Mouse (Mus musculus): ENCODE measurements around the gene Dido1.

Gene Dido1

DNA sequence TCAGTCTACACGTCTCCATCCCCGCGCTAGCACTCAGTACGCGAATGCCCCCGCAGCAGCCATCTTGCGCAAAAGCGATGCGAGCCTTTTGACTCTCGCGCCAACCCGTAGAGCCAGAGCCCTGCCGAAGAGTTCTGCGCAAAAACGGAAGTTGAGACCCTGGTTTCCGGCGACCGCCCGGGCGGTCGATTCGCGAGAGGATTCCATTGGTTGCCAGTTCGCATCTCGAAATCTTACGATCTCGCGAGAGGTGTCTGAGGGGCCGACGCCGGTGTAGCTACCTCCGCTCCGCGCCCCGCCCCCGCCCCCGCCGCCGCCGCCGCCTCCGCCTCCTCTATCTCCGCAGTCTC is at the start of gene Dido1, which contains the start of gene Gid8:
Gene Dido1 (minus strand): TSS at position 77 of the 350 bp plus-strand sequence.
Gene Gid8 (plus strand): TSS at position 195 of the 350 bp plus-strand sequence.
- H3K27me3 ChIP-seq (ENCODE audit: insufficient read depth, low read length), result no peaks in the 10 kb centered on the region
- peak within 1 kb of the TSS; percentile 99 for H3K4me3 ChIP-seq (replicated peaks; ENCODE audit: low read length)
- TF ChIP-seq NANOG (IDR thresholded peaks at IDR 0.05; ENCODE audit: borderline replicate concordance, low read length) (no peak), CTCF (conservative IDR thresholded peaks at IDR 0.05; ENCODE audit: low read length) (no peak), POU5F1 (IDR thresholded peaks at IDR 0.05; ENCODE audit: borderline replicate concordance, low read length) (no peak)
- H3K36me3 ChIP-seq (ENCODE audit: insufficient read depth, low read length), result peaks cover 63% of the 10 kb centered on the region
- H3K9me3 ChIP-seq (ENCODE audit: low read length), result no peaks in the 10 kb centered on the region
- peaks cover 59% of the 10 kb centered on the region for H3K4me1 ChIP-seq (replicated peaks; ENCODE audit: low read depth, low read length)

GRCm38 (mm10) chr2:180758513-180759263 is 48.9 kb upstream of the Dido1 start:
- no peaks in the 10 kb centered on the region for H3K9me3 ChIP-seq (ENCODE audit: low read length)
- H3K27me3 ChIP-seq (ENCODE audit: insufficient read depth, low read length), result peaks cover 55% of the 10 kb centered on the region
- no peak overlapping the region for H3K4me3 ChIP-seq (replicated peaks; ENCODE audit: low read length)
- peaks cover 12% of the 10 kb centered on the region for H3K4me1 ChIP-seq (replicated peaks; ENCODE audit: low read depth, low read length)
- TF ChIP-seq POU5F1 (IDR thresholded peaks at IDR 0.05; ENCODE audit: borderline replicate concordance, low read length) (no peak), NANOG (IDR thresholded peaks at IDR 0.05; ENCODE audit: borderline replicate concordance, low read length) (no peak)
- no peaks in the 10 kb centered on the region for H3K36me3 ChIP-seq (ENCODE audit: insufficient read depth, low read length)

GRCm38 (mm10) chr2:180756786-180757185 is 47.0 kb upstream of the Dido1 start:
- Histone ChIP-seq H3K4me1 (replicated peaks; ENCODE audit: low read depth, low read length) (peaks cover 12% of the 10 kb centered on the region), H3K9me3 (ENCODE audit: low read length) (no peaks in the 10 kb centered on the region), H3K36me3 (ENCODE audit: insufficient read depth, low read length) (no peaks in the 10 kb centered on the region), H3K4me3 (replicated peaks; ENCODE audit: low read length) (no peak overlapping the region), H3K27me3 (ENCODE audit: insufficient read depth, low read length) (peaks cover 40% of the 10 kb centered on the region)
- TF ChIP-seq POU5F1 (IDR thresholded peaks at IDR 0.05; ENCODE audit: borderline replicate concordance, low read length), result no peak
- TF ChIP-seq CTCF (conservative IDR thresholded peaks at IDR 0.05; ENCODE audit: low read length), result no peak
- TF ChIP-seq NANOG (IDR thresholded peaks at IDR 0.05; ENCODE audit: borderline replicate concordance, low read length), result no peak

DNA sequence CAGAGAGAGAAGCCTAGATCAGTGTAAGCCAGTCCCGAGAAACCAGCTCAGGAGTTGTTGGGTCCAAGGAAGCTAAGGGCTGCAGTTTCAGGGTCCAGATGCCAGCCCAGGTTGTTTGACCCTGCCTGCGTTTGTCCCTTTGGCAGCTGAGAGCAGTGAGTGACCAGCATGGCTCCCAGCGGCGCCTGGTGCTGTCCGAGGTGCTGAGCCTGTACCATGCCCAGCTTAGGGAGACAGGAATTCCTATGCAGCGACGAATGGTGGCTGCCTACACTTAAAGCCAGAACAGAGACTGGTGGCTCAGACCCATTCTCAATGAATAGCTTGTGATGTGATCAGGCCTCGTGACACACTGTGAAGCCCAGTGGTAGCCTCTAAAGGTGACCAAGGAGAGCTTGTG is 46.1 kb upstream of the Dido1 start:
- no peak overlapping the region for H3K4me3 ChIP-seq (replicated peaks; ENCODE audit: low read length)
- TF ChIP-seq CTCF (conservative IDR thresholded peaks at IDR 0.05; ENCODE audit: low read length) (no peak), POU5F1 (IDR thresholded peaks at IDR 0.05; ENCODE audit: borderline replicate concordance, low read length) (no peak), NANOG (IDR thresholded peaks at IDR 0.05; ENCODE audit: borderline replicate concordance, low read length) (no peak)
- no peaks in the 10 kb centered on the region for H3K9me3 ChIP-seq (ENCODE audit: low read length)
- H3K4me1 ChIP-seq (replicated peaks; ENCODE audit: low read depth, low read length), result peaks cover 12% of the 10 kb centered on the region
- no peaks in the 10 kb centered on the region for H3K36me3 ChIP-seq (ENCODE audit: insufficient read depth, low read length)
- peaks cover 32% of the 10 kb centered on the region for H3K27me3 ChIP-seq (ENCODE audit: insufficient read depth, low read length)

DNA sequence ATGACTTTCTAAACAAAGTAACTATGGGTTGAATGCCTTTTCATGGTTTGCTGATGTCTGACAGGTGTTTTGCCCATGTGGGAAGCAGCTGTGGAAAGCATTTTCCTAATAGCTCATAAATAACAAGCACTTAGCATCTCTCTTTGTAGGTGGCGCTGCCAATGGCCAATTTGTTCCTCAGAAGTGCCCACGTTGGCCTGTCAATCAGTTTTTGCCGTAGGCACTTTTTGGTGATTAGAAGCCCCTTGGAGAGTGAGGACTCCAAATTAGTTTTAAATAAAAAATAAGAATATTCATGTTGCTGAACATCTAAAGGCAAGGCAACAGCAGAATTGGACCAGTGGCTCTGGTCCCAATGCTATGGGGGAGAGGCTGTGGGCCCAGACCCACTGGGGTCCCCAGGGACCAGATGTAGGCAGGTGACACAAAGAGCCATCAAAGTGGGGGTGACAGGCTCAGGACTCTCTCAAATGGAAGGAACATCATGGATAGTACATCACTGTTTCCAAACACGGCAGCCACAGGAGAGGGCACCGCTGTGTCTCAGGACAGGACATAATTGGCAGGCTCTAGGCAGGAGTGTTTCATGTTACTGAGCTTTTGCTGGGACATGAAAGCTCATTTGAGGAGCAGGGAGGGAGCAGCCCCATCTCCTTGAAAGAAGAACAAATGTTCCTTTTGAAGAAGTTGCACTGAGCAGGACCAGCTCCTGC is 45.3 kb upstream of the Dido1 start:
- no peaks in the 10 kb centered on the region for H3K9me3 ChIP-seq (ENCODE audit: low read length)
- H3K4me1 ChIP-seq (replicated peaks; ENCODE audit: low read depth, low read length), result peaks cover 12% of the 10 kb centered on the region
- no peak overlapping the region for H3K4me3 ChIP-seq (replicated peaks; ENCODE audit: low read length)
- H3K27me3 ChIP-seq (ENCODE audit: insufficient read depth, low read length), result peaks cover 30% of the 10 kb centered on the region
- TF ChIP-seq NANOG (IDR thresholded peaks at IDR 0.05; ENCODE audit: borderline replicate concordance, low read length) (no peak), CTCF (conservative IDR thresholded peaks at IDR 0.05; ENCODE audit: low read length) (no peak), POU5F1 (IDR thresholded peaks at IDR 0.05; ENCODE audit: borderline replicate concordance, low read length) (no peak)
- no peaks in the 10 kb centered on the region for H3K36me3 ChIP-seq (ENCODE audit: insufficient read depth, low read length)

DNA sequence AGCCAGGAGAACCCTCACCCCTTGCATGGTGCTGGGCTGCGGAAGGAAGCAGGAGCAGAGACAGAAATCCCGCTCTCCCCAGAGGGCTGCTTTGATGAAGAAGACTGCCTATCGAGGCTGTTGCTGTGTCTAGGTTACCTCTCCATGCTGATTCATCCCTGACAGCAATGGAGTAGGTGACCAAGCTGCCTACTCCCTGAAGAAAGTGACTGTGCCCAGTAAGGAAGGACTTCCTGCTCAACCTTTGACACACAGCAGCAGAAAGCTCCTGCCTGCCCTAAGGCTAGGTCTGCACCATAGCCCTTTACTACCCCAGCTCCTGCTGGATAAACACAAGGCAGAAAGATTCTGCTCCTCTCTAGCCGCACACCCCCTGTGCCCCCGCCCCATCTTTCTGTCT is 39.1 kb upstream of the Dido1 start:
- peaks cover 20% of the 10 kb centered on the region for H3K4me1 ChIP-seq (replicated peaks; ENCODE audit: low read depth, low read length)
- no peaks in the 10 kb centered on the region for H3K9me3 ChIP-seq (ENCODE audit: low read length)
- H3K4me3 ChIP-seq (replicated peaks; ENCODE audit: low read length), result no peak overlapping the region
- H3K36me3 ChIP-seq (ENCODE audit: insufficient read depth, low read length), result no peaks in the 10 kb centered on the region
- H3K27me3 ChIP-seq (ENCODE audit: insufficient read depth, low read length), result peaks cover 10% of the 10 kb centered on the region
- TF ChIP-seq POU5F1 (IDR thresholded peaks at IDR 0.05; ENCODE audit: borderline replicate concordance, low read length) (no peak), CTCF (conservative IDR thresholded peaks at IDR 0.05; ENCODE audit: low read length) (no peak), NANOG (IDR thresholded peaks at IDR 0.05; ENCODE audit: borderline replicate concordance, low read length) (no peak)

DNA sequence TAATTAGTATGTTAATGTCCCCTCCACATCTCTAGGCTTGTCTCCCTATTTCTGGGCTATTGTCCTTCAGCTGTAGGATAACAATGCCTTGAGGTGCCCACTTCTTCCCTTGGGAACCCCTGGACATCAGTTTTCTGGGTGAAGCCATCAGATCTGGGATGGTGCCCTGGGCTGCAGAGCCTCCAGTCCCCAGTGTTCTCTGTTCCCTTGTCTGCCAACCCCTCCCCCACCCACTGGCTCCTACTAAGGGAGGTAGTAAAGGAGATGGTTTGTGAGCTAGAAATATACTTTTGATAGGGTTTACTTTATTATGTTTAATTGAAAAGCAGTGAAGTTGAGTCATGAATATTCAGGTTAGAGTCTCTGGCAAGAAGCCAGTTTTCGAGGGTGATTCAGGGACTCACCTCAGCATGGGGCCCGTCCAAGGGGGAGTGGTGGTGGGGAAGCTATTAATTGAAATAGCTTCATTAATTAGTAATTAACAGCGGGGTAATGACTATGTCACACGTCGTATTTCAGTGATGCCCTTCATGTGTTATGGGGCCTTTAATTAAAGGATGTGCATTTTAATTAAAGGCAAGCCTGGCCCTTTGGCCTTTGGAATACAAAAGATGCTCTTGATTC is 36.9 kb upstream of the Dido1 start:
- peaks cover 14% of the 10 kb centered on the region for H3K36me3 ChIP-seq (ENCODE audit: insufficient read depth, low read length)
- peaks cover 39% of the 10 kb centered on the region for H3K4me1 ChIP-seq (replicated peaks; ENCODE audit: low read depth, low read length)
- H3K9me3 ChIP-seq (ENCODE audit: low read length), result no peaks in the 10 kb centered on the region
- peaks cover 8% of the 10 kb centered on the region for H3K27me3 ChIP-seq (ENCODE audit: insufficient read depth, low read length)
- TF ChIP-seq NANOG (IDR thresholded peaks at IDR 0.05; ENCODE audit: borderline replicate concordance, low read length), result no peak
- TF ChIP-seq POU5F1 (IDR thresholded peaks at IDR 0.05; ENCODE audit: borderline replicate concordance, low read length), result no peak
- no peak for TF ChIP-seq CTCF (conservative IDR thresholded peaks at IDR 0.05; ENCODE audit: low read length)
- H3K4me3 ChIP-seq (replicated peaks; ENCODE audit: low read length), result no peak overlapping the region

DNA sequence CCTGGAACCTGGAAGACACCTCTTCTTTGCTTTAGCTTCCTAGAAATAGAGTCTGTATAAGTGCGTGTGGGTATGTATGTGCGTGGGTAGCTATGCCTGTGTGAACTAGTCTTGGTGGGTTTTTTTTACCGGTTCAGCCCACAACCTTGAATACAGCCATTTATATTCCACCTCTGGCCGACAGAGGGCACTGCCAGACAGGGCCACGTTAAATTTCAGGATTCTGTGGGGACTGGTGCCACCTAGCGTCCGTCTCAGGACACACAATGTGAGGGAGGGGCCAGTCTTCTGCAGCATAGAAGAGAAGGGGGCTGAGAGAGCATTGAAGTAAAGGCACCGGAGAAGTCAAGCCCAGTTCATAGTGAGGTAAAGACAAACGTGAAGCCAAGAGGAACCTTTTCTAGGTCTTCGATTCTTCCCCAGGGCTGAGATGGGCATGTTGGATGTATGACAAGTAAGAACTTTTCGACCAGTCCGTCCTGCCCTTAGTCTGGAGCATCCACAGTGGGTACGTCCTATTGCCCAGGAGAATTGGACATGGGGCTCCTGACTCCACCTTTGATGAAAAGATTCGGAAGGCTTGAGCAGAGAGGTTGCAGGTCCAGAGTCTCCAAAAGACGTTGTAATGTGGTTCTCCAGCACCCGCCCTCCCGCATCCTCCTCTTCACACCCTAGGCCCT is 35.6 kb upstream of the Dido1 start:
- Histone ChIP-seq H3K4me3 (replicated peaks; ENCODE audit: low read length) (no peak overlapping the region), H3K4me1 (replicated peaks; ENCODE audit: low read depth, low read length) (peaks cover 52% of the 10 kb centered on the region), H3K27me3 (ENCODE audit: insufficient read depth, low read length) (peaks cover 8% of the 10 kb centered on the region), H3K36me3 (ENCODE audit: insufficient read depth, low read length) (peaks cover 24% of the 10 kb centered on the region), H3K9me3 (ENCODE audit: low read length) (no peaks in the 10 kb centered on the region)
- TF ChIP-seq CTCF (conservative IDR thresholded peaks at IDR 0.05; ENCODE audit: low read length), result peak; percentile 99
- no peak for TF ChIP-seq POU5F1 (IDR thresholded peaks at IDR 0.05; ENCODE audit: borderline replicate concordance, low read length)
- TF ChIP-seq NANOG (IDR thresholded peaks at IDR 0.05; ENCODE audit: borderline replicate concordance, low read length), result no peak
